Mouse (Mus musculus): ENCODE results near the gene Ap5z1.

Ap5z1 gene

GRCm38 (mm10) chr5:142521195-142521866 lies 57.6 kb downstream of the Ap5z1 start:
- DNase-seq (ENCODE audit: low spot score in 2 of 2): no peak

- DNase-seq (ENCODE audit: low spot score in 2 of 2): no peak
Measured at GRCm38 (mm10) chr5:142524711-142525464, 61.1 kb downstream of the Ap5z1 start.
